In genomic region chr16:78577085-78577671, GRCm38 (mm10) we compare ENCODE assay signal across 8 mouse cellular contexts. TPM values are rescaled to one million over a fixed set of nuclear protein-coding genes. Genes with fewer than 3 reads are reported as not detected.
A peak's percentile ranks its signal among the peaks of the same experiment; 100 is the strongest.
DNase-seq lines count a peak whose midpoint lies in the region; ATAC-seq and TF ChIP-seq lines count a peak whose summit lies in the region.

No protein-coding gene starts in this region.

- no peak overlapping the region for H3K27ac ChIP-seq in forebrain, embryonic 14.5 days (ENCODE audit: low read depth, low read length)
- peak overlapping the region; percentile 85 for H3K27ac ChIP-seq in intestine, embryonic 15.5 days
- peak overlapping the region; percentile 96 for H3K27ac ChIP-seq in lung, postnatal 0 days (ENCODE audit: low read length)

- H3K9me3 ChIP-seq in forebrain, embryonic 14.5 days (replicated peaks; ENCODE audit: control insufficient read depth, low read length): no peaks in the 10 kb centered on the region
- H3K9me3 ChIP-seq in intestine, embryonic 15.5 days: no peaks in the 10 kb centered on the region
- no peaks in the 10 kb centered on the region for H3K9me3 ChIP-seq in lung, postnatal 0 days (ENCODE audit: low read length)

- ATAC-seq in frontal cortex, adult (ENCODE audit: low TSS enrichment): peak; percentile 0; the same call in 1 of the 2 replicates
- peak; percentile 2 for ATAC-seq in forebrain, embryonic 14.5 days
- ATAC-seq in intestine, embryonic 15.5 days: peak; percentile 50
- ATAC-seq in lung, postnatal 0 days: peak; percentile 75

- peak overlapping the region; percentile 69 for H3K4me3 ChIP-seq in forebrain, embryonic 14.5 days (ENCODE audit: low read depth, low read length)
- peak overlapping the region; percentile 69 for H3K4me3 ChIP-seq in intestine, embryonic 15.5 days (replicated peaks)
- peak overlapping the region; percentile 68 for H3K4me3 ChIP-seq in lung, postnatal 0 days (ENCODE audit: low read depth, low read length)

- H3K36me3 ChIP-seq in forebrain, embryonic 14.5 days (ENCODE audit: control insufficient read depth, insufficient read depth, low read length): no peaks in the 10 kb centered on the region
- no peaks in the 10 kb centered on the region for H3K36me3 ChIP-seq in intestine, embryonic 15.5 days
- H3K36me3 ChIP-seq in lung, postnatal 0 days (ENCODE audit: insufficient read depth, low read length): no peaks in the 10 kb centered on the region

- H3K27me3 ChIP-seq in forebrain, embryonic 14.5 days (replicated peaks; ENCODE audit: control insufficient read depth, insufficient read depth, low read length): no peaks in the 10 kb centered on the region
- no peaks in the 10 kb centered on the region for H3K27me3 ChIP-seq in intestine, embryonic 15.5 days (replicated peaks)
- no peaks in the 10 kb centered on the region for H3K27me3 ChIP-seq in lung, postnatal 0 days (replicated peaks; ENCODE audit: insufficient read depth, low read length)

- peak overlapping the region; percentile 82 for H3K9ac ChIP-seq in forebrain, embryonic 14.5 days (ENCODE audit: low read length)
- peak overlapping the region; percentile 68 for H3K9ac ChIP-seq in intestine, embryonic 15.5 days
- no peak overlapping the region for H3K9ac ChIP-seq in lung, postnatal 0 days (replicated peaks; ENCODE audit: low read depth)

- no peak for DNase-seq in frontal cortex, postnatal 25 days (ENCODE audit: low spot score in 2 of 2)
- peak; percentile 74 for DNase-seq in adipocyte (ENCODE audit: low spot score)
- DNase-seq in forebrain, embryonic 14.5 days (ENCODE audit: low spot score): no peak
- DNase-seq in lung, postnatal 0 days (ENCODE audit: low spot score): peak; percentile 98
- peak; percentile 54 for DNase-seq in skeletal muscle tissue, adult 2 months (ENCODE audit: low read depth, low spot score)
- no peak for DNase-seq in testis, postnatal 14 days (ENCODE audit: low spot score)

- peak overlapping the region; percentile 72 for H3K4me2 ChIP-seq in forebrain, embryonic 14.5 days (ENCODE audit: low read length)
- H3K4me2 ChIP-seq in intestine, embryonic 15.5 days (replicated peaks): peak overlapping the region; percentile 78
- peak overlapping the region; percentile 71 for H3K4me2 ChIP-seq in lung, postnatal 0 days (replicated peaks; ENCODE audit: low read depth, low read length)

- peaks cover 20% of the 10 kb centered on the region for H3K4me1 ChIP-seq in forebrain, embryonic 14.5 days (ENCODE audit: control insufficient read depth, insufficient read depth, low read length)
- H3K4me1 ChIP-seq in intestine, embryonic 15.5 days (replicated peaks): peaks cover 6% of the 10 kb centered on the region; the same call in 1 of the 2 replicates
- H3K4me1 ChIP-seq in lung, postnatal 0 days (ENCODE audit: insufficient read depth, low read depth, low read length): peaks cover 4% of the 10 kb centered on the region; the same call in 1 of the 2 replicates

- TF ChIP-seq CTCF in lung, postnatal 0 days (IDR thresholded peaks at IDR 0.05): no peak

- 22% methylated on average over 14 of the region's 14 CpGs for WGBS in forebrain, embryonic 14.5 days
- 22% methylated on average over 14 of the region's 14 CpGs for WGBS in intestine, embryonic 15.5 days
- WGBS in lung, postnatal 0 days: 10% methylated on average over 14 of the region's 14 CpGs

- TF ChIP-seq EP300 in lung, postnatal 0 days (IDR thresholded peaks at IDR 0.05): peak; percentile 37; the same call in 1 of the 2 replicates

RNA-seq across cellular contexts. Expression of gene D16Ertd472e, which starts 0.7 kb away (rescaled TPM):
- 7.3 and 9.8 TPM in 2 replicates for polyA plus RNA-seq in forebrain, embryonic 14.5 days (2014; fragmentation: Nextera tagmentation; extraction: Ambion mirVana)
- 7.9 and 8.3 TPM in 2 replicates for polyA plus RNA-seq in intestine, embryonic 15.5 days (2015; fragmentation: Nextera tagmentation; extraction: Ambion mirVana)
- 12.3 and 14.7 TPM in 2 replicates for polyA plus RNA-seq in lung, postnatal 0 days (2015; fragmentation: Nextera tagmentation; extraction: Ambion mirVana)

Comparison
In these comparisons a context has a peak if more than half of its experiments do, and no peak if none do; other contexts are left out.
1. ATAC-seq: peak in every context shown above with its lines; median percentile 75 in lung, postnatal 0 days; 50 in intestine, embryonic 15.5 days; 2 in forebrain, embryonic 14.5 days; 0 in frontal cortex, adult.
2. DNase-seq: peak in adipocyte (single experiment), lung, postnatal 0 days (single experiment) and skeletal muscle tissue, adult 2 months (single experiment); none in frontal cortex, postnatal 25 days (0 of 2), forebrain, embryonic 14.5 days (single experiment) and testis, postnatal 14 days (single experiment).
3. Peak in every context shown above with its lines, with median percentiles within 50 percentile points of each other: H3K4me2 ChIP-seq and H3K4me3 ChIP-seq.